ENCODE assay signal across 23 mouse cellular contexts in the genomic region with DNA sequence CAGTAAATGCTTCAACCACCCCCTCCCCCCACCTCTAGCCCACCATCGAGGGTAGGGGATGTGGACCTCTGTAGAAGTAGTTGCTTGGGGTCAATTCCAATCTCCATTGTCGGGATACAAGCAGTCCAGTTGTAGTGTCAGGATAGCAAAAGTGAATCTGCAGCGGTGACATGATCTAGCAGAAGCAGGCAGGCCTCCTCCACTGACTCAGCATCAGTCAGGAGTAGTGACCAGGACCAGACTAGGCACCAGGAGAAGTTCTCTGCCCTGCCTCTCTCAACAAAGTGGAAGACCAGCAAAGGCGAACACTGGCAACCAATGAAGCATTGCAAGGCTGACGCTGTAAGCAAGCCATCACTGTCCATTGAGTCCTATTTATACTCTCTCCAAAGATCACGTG. TPM values are rescaled to one million over a fixed set of nuclear protein-coding genes. Genes with fewer than 3 reads are reported as not detected.
"Had no signal": no experiment of that assay in that cellular context is flagged by ENCODE, and none has a peak within 500 bp of the region (broad histone marks: within the 10 kb centered on the region; RNA-seq: fewer than 3 reads in every experiment).

No protein-coding gene starts in this region.

- H3K27me3 ChIP-seq: lung, embryonic 15.5 days; midbrain, embryonic 12.5 days; neural tube, embryonic 12.5 days had no signal

- H3K36me3 ChIP-seq: lung, embryonic 15.5 days; midbrain, embryonic 10.5 days; midbrain, embryonic 12.5 days; neural tube, embryonic 12.5 days had no signal

- H3K27ac ChIP-seq: lung, embryonic 15.5 days; macrophage; midbrain, embryonic 10.5 days; midbrain, embryonic 12.5 days; neural tube, embryonic 12.5 days had no signal

- H3K9ac ChIP-seq: lung, embryonic 15.5 days; midbrain, embryonic 12.5 days; neural tube, embryonic 12.5 days had no signal

- H3K4me1 ChIP-seq: lung, embryonic 15.5 days; midbrain, embryonic 10.5 days; midbrain, embryonic 12.5 days; neural tube, embryonic 12.5 days had no signal

- DNase-seq: lung, adult 2 months; lung, postnatal 14 days; lung, postnatal 36 days; midbrain, embryonic 14.5 days; right cerebral cortex, adult 18-20 months; right cerebral cortex, postnatal 25 days; right cerebral cortex, postnatal 4 days; spleen, adult 18-20 months; thymus, adult 18-20 months; thymus, postnatal 14 days; thymus, postnatal 36 days had no signal

- H3K4me3 ChIP-seq: lung, embryonic 15.5 days; midbrain, embryonic 10.5 days; midbrain, embryonic 12.5 days; myocyte; neural tube, embryonic 12.5 days had no signal

- H3K9me3 ChIP-seq: lung, embryonic 15.5 days; midbrain, embryonic 10.5 days; midbrain, embryonic 12.5 days; neural tube, embryonic 12.5 days had no signal

- H3K4me2 ChIP-seq: lung, embryonic 15.5 days; midbrain, embryonic 12.5 days; neural tube, embryonic 12.5 days had no signal

- ATAC-seq: lung, postnatal 0 days; midbrain, embryonic 16.5 days had no signal

RNA-seq across cellular contexts. Expression of a gene that starts 39.0 kb away (rescaled TPM):
- total RNA-seq: liver, adult 2 months; megakaryocyte, adult 5-6 weeks; megakaryocyte-erythroid progenitor cell, adult 5-6 weeks; neutrophil, adult 5-6 weeks had no signal
- polyA plus RNA-seq: liver, adult 2 months; macrophage had no signal
